Mouse (Mus musculus): ENCODE measurements around the gene Mrc1. TPM values are rescaled to one million over a fixed set of nuclear protein-coding genes. Genes with fewer than 3 reads are reported as not detected.

Gene Mrc1
- polyA plus RNA-seq, 1 experiment from 2014 or later, result 2.2 TPM

GRCm38 (mm10) chr2:14341652-14342308 lies 112.6 kb downstream of the Mrc1 start:
- Histone ChIP-seq H3K27me3 (replicated peaks; ENCODE audit: low read depth, poor library complexity, severe bottlenecking) (no peaks in the 10 kb centered on the region), H3K9me3 (no peaks in the 10 kb centered on the region), H3K36me3 (replicated peaks) (no peaks in the 10 kb centered on the region), H3K4me3 (no peak overlapping the region), H3K4me1 (no peaks in the 10 kb centered on the region), H3K27ac (replicated peaks) (no peak overlapping the region)
- WGBS, result 86% methylated on average over 14 of the region's 14 CpGs
- DNase-seq (ENCODE audit: low spot score), result no peak

GRCm38 (mm10) chr2:14342309-14342839 lies 113.2 kb downstream of the Mrc1 start:
- no peak for DNase-seq (ENCODE audit: low spot score)
- no peaks in the 10 kb centered on the region for H3K27me3 ChIP-seq (replicated peaks; ENCODE audit: low read depth, poor library complexity, severe bottlenecking)

More at GRCm38 (mm10) chr2:14342309-14342839, 113.2 kb downstream of the Mrc1 start:
- Histone ChIP-seq H3K4me3 (no peak overlapping the region), H3K36me3 (replicated peaks) (no peaks in the 10 kb centered on the region), H3K27ac (replicated peaks) (no peak overlapping the region), H3K9me3 (no peaks in the 10 kb centered on the region), H3K4me1 (no peaks in the 10 kb centered on the region)
- WGBS, result 89% methylated on average over 8 of the region's 8 CpGs

MicroRNAs within 50 kb of the gene (microRNA counts, 519-probe panel; counts per million panel counts)
- 188 counts per million, percentile 57 among the panel's probes with 10 or more counts for microRNA mmu-miR-511

Small RNA genes within 50 kb of the gene (microRNA-seq; reads per million reads assigned to microRNA genes)
- gene Mir511, result not detected

Other genes with a start within 250 kb of the Mrc1 start
- gene Hacd1, start 173.3 kb upstream of the Mrc1 start, polyA plus RNA-seq (2016; fragmentation: Nextera tagmentation; extraction: Ambion mirVana), result 38.9 and 45.5 TPM in 2 replicates
- gene Stam, start 155.3 kb upstream of the Mrc1 start, polyA plus RNA-seq (2016; fragmentation: Nextera tagmentation; extraction: Ambion mirVana), result 78.2 and 86.8 TPM in 2 replicates
- gene Tmem236, start 54.9 kb upstream of the Mrc1 start, polyA plus RNA-seq (2016; fragmentation: Nextera tagmentation; extraction: Ambion mirVana), result 0.04 TPM in 1 of 2 replicates, not detected in the other
- gene Slc39a12, start 158.9 kb downstream of the Mrc1 start, polyA plus RNA-seq (2016; fragmentation: Nextera tagmentation; extraction: Ambion mirVana), result 0.09 TPM in 1 of 2 replicates, not detected in the other

Data from embryonic facial prominence, embryonic 10.5 days (tissue).